Mouse (Mus musculus) heart, postnatal 0 days (tissue): ENCODE results near the gene Klre1.
"Not testable (repeated sequence)": the region's sequence is repeated elsewhere in the genome, so short reads cannot be mapped to it uniquely, and the experiment has no call there.

ENCODE experiments used
- CTCF ChIP-seq: IDR thresholded peaks from 2 replicates; pipeline ENCODE4 v1.5.1; 2016; ENCODE audit warnings: antibody characterized with exemption, control low read depth, low read depth
- EP300 ChIP-seq: IDR thresholded peaks from 2 replicates; pipeline ENCODE4 v1.6.1; 2016; ENCODE audit warnings: antibody characterized with exemption, low read depth

DNA sequence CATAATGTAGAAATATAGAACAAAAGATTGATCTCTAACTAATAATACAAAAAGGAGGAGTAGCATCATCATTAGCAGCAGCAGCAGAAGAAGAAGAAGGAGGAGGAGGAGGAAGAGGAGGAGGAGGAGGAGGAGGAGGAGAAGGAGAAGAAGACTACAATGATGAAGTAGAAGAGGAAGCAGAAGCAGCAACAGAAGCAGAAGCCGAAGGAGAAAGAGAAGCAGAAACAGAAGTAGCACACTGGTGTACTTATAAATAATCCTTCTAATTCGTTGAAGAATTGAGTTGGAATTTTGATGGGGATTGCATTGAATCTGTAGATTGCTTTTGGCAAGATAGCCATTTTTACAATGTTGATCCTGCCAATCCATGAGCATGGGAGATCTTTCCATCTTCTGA lies 53.3 kb downstream of the Klre1 start:
- TF ChIP-seq CTCF, EP300: not testable (repeated sequence)
